Mouse (Mus musculus): ENCODE data around the gene Tnfsf10.
A peak's percentile ranks its signal among the peaks of the same experiment; 100 is the strongest.

The Tnfsf10 gene

DNA sequence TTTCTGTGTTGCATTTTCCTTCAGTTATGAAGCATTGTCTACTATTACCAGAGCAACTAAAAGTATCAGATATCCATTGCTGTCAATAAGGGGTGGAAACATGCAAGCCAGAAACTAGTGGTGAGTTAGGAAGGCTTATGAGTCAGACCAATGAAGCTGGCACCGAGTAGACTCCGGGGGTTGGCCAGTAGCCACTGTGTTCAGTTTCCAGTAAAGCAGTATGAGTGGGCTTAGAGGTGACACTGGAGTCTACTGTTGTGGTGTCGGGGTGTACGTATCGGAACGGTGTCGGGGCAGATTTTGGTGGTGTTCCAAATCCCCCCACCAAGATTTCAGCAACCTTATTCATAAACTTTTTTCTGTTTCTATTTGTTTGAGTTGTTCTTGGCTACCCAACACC is 5.9 kb upstream of the Tnfsf10 start:
- DNase-seq = no peak

DNA sequence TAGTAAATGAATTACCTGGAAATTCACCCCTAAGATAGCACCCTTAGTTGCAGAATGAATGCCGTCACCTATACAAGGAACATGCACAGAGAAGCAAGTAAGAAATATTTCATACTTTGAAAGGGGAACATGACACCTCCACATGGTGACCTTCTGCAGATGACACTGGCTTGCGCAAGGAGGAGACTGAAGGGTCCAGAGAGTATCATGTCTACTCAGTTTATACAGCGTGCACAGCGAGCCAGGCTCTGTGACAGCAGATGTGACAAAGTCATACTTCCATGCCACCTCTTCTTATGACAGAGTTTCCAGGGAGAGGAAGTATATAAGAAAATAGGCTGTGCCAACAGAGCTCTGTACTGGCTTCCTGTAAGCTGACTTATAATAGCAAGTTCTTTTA is 5.4 kb upstream of the Tnfsf10 start:
- DNase-seq = no peak

DNA sequence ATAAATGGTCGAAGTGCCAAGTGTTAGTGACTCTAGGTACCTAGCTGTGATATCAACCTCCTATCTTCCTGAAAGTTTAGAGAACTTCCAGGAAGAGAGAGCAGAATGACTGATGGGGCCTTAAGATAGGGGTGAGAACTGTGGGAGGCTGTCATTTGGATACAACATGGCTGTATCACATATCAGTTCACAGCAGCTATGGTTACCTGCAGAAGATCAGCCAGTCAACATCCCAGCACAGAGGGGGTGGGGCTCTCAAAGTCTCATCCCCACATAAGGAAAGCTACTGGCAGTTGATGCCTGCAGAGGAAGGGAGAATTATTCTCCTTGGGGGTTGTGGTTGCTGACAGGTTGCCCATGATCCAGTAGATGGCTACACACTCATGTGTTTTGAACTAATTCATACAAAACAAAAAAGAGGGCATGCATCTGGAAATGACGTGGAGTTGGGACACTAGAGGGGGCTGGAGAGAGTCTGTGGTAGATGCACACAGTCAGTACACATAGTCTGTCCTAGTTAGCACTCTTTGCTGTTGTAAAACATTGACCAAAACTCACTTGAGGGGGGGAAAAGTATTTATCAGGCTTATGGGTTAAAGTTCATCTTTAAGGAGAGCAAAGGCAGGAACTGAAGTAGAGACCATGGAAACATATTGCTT is 2.2 kb upstream of the Tnfsf10 start:
- no peak for DNase-seq

DNA sequence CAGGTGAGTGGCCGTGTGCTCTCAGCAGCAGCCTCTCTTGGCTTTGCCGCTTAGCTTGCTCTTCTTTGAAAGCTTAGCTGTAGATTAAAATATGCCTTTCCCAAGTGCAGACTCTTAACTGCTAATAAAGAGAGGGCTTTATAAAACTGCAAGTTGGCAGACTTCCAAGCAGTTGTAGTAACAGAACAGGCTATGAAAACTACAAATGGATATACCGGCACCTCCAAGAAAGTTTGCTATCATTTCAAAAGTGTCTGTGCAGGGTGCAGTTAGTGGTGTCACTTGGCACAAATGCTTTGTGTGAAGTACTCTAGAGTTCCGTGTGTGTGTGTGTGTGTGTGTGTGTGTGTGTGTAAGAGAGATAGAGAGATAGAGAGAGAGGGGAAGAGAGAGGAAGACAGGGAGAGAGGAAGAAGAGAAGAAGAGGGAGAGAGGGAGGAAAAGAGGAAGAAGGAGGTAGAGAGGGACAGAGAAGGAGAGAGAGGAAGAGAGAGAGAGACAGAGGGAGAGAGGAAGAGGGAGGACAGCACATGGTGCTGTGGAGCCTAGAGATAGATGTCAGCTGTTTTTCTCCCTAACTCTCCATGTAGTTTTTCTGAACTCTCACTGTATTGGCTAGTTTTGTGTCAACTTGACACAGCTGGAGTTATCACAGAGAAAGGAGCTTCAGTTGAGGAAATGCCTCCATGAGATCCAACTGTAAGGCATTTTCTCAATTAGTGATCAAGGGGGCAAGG is 628 bp downstream of the Tnfsf10 start:
- DNase-seq = no peak

DNA sequence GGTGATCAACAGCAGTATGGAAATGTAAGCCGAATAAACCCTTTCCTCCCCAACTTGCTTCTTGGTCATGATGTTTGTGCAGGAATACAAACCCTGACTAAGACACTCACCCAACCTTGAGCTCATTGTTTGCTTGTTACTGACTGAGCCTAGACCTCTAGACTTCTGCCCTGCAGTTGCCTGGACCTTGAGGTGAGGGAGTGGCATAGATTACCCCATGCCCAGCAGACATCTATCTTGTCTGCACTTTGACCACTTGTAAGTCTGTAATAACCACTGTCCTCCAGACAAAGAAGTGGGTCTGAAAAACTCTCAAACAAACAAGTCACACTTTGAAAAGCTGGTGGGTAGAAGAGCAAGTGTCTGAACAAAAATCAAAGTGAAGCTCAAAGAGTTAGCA is 2.8 kb downstream of the Tnfsf10 start:
- peak; percentile 56 for DNase-seq

DNA sequence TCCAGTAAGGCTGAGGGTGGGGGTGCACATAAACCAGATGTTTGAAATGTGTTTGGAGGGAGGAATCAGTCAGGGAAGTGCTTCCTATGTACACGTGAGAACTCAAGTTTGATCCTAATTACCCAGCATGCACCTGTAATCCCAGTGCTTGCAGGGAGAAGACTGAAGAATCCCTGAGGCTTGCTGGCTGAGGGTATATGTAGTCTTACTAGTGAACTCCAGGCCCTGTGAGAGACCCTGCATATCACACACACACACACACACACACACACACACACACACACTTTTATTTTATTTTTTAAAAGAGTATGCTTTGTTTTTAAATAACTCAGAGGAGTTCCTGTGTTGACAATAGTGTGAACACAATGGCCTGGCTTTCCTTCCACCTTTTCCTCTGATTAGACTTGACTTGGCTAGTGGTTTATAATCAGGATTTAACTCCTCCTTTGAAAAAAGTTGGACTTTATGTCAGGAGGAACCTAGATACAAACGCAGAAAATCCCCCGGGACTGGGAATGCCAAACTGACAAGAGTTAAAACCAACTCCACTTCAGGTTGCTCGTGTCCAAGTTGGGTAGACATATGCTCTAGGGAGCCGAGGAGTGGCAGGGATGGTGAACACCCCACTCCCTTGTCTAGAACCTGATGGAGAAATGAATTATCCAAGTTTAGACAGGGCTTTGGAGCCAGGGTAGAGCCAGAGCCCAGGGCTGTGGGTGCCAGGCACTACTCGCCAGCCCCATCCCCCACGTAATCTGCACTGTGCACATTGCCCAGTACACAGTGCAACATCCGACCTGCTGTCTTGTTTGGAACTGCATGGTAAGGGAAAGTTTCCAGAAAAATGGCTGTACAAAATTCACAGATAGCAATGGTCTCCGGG is 4.0 kb downstream of the Tnfsf10 start:
- DNase-seq = peak; percentile 73

DNA sequence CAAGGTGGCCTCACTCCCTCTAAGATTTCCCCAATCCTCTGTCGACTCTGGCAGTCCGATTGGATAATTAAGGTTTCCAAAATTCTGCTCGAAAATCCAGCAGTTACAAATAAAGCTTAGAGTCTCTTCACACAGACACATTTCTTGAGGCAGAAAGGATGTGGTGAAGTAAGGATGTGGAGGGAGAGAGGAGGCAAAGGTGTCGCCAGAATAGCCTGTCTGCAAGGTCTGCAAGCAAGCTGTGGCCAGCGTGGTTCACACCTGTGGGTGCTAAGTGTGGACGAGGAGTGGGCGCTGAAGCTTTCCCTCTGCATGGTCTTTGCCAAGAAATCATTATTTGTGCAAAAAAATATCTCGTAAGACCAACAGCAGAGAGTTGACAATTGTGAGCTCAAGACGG is 5.8 kb downstream of the Tnfsf10 start:
- no peak for DNase-seq

DNA sequence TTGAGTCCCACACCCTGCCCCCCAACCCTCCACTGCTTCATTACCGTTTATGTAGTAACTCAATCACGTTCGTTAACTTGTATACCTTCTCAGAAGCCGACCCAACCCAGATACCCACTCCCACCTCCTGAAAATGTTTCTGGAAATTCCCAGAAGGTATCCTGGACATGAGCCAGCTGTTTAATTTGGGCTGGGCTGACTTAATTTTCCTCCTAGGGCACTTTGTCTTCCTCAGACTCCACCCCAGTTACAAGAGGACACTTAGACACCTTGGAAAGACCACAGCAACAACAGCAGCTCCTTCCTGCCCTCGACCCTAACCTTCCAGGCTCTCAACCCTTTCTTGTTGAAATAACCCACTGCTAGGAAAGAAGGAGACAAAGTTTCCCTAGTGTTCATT is 6.7 kb downstream of the Tnfsf10 start:
- DNase-seq = peak; percentile 63

DNA sequence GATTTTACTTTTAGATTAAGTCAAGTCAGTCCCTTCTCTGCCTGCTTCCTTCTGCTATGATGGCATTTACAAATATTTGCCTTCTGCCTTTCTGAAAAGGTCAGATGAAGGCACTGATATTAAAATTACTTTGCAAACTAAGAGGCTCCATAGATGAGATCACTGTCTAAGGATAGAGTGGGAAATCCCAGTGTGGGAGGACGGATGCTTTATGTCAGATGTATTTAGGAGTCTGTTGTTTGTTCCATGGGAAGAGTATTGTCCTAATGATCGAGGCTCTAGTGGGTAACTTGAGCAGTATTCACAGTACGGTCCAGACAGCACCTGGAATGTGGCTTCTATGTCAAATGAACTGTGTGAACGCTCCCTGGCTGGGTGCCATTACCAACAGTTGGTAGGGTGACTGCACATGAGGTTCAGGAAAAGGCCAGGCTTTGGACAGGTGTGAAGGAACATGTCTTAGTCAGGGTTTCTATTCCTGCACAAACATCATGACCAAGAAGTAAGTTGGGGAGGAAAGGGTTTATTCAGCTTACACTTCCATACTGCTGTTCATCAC is 9.9 kb downstream of the Tnfsf10 start:
- peak; percentile 76 for DNase-seq

DNA sequence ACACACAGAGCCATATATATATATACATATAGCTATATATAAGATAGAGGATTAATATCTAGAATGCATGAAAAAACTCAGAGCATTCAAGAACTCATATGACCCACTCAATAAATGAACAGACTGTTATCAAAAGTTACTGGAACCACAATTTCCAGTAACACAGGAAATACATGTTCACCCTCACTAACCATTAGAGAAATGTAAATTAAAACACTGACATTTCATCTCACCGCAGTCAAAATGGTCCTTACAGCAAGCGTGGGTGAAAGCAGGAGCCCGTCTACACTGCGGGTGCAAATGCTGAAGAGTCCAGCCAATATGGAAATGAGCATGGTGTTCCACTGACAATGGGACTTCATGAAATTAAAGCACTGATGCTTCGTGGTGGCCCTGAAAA is 13.9 kb downstream of the Tnfsf10 start:
- DNase-seq = no peak

DNA sequence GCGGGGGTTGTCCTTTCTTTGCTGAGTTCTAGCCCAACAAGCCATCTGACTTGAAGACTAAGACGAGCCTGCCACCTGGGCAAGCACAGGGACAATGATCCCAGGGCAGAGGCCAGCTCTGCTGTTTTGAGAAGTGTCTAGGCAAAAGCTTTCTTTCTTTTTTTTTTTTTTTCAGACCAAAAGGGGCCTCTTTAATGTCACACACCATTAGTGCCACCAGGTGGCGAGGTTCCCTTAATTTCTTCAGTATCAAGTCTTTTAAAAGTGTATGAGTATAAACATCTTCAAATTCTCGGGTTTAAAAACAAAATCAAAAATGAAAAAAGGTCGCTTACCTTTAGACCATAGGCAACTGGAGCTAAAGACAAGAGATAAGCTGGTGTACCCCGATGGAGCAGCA is 21.6 kb downstream of the Tnfsf10 start:
- peak; percentile 44 for DNase-seq

DNA sequence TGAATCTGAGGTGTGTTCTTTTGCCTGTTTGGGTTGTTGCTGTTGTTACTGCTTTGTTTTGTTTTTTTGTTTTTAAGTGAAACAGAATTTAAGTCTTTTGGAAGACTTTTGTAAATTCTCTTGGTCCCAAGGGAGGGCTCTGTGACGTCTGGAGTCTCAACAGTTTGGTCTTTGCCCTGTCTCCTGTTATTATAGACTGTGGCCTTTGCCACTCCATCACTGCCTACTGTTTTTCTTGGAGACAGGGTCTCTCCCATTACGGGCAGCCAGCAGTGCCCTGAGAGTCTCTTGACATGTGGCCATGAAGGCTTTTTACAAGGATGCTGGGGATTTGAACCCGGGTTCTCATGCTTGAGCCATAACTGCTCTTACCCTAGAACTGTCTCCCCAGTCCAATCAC is 22.1 kb downstream of the Tnfsf10 start:
- DNase-seq = no peak

DNA sequence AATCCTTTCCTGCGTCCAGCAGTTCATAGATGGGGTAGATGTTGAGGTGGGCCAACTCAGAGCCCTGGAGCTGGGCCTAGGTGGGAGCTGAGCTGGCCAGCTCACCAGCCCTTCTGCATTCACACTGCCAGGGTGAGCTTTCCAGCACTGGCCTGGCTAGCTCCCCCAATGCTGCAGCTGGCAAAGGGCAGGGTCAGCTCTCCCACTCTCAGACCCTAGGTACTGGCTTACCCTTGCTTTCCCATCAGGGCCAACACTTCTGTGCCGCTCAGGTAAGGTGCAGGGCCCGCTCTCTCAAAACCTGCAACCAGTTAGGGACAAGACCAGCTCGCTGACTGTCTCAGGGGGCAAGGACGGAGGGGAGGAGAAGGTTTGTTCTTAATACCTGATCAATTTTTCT is 23.9 kb downstream of the Tnfsf10 start:
- DNase-seq = no peak

DNA sequence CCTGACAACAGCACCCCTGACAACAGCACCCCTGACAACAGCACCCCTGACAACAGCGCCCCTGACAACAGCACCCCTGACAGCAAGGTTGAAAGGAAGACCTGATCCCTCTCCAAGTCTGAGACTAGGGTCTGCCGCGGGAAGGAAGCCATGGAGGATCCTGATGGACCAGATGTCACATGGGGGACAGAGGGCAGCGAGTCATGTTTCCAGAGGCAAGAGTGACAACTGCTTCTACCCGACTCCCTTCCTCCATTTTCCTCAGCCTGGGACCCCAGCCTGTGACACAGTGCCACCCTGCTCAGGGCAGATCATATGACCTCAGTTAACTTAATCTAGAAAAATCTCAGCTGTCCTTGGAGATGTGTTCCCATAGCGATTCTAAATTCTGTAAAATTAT is 25.6 kb downstream of the Tnfsf10 start:
- no peak for DNase-seq

DNA sequence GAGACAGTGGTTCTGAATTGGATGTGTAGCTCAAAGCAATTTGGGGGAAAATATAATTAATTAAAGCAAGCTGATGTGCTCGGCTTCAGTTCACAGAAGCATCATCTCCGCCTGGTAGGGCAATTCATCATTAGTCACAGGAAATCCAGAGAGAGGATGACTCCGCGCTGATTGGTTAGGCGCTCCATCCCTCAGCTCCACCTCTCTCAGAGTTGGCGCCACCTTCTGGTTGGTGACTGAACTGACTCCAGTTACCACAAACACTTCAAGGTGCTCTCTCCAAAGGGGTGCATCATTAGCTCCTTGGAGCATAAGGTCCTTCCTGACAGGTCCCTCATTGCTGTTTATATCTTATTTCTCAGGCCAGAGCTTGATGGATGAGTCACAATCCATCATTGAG is 28.7 kb downstream of the Tnfsf10 start:
- DNase-seq = peak; percentile 51

DNA sequence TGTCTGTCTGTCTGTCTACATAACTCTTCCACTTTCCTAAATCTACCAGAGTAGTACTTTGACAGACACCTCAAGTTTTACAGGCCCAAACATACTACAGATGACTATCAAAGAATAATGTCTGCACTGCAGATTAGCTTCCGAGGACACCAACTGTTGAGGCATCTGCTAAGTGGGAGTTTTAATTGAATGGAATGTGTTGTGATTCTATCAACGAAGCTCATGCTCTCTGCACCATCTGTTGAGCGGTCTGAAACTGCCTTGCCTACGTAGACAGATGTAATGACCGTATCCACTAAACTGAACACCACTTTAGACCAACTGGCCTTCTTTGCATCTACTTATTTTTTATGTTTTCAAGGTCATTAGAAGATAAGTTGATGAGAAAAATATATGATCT is 31.6 kb downstream of the Tnfsf10 start:
- no peak for DNase-seq

DNA sequence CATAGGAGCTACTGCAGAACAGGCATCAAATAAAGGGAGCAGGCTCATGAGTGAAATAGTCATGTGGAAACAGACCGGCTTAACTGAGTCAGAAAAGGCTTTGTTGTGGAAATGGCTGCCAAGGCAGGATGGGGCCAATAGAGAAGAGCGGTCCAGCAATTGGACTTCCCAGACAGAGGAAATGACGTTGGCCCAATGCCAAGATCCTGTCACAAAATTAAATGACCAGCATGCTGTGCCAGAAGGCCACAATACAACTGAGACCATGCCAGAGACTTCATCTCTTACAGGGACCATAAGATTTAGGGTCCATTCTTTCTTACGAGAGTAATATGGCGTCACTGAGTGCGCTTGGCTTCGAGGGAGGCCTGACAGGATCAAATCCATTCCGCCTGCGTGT is 34.3 kb downstream of the Tnfsf10 start:
- peak; percentile 65 for DNase-seq

DNA sequence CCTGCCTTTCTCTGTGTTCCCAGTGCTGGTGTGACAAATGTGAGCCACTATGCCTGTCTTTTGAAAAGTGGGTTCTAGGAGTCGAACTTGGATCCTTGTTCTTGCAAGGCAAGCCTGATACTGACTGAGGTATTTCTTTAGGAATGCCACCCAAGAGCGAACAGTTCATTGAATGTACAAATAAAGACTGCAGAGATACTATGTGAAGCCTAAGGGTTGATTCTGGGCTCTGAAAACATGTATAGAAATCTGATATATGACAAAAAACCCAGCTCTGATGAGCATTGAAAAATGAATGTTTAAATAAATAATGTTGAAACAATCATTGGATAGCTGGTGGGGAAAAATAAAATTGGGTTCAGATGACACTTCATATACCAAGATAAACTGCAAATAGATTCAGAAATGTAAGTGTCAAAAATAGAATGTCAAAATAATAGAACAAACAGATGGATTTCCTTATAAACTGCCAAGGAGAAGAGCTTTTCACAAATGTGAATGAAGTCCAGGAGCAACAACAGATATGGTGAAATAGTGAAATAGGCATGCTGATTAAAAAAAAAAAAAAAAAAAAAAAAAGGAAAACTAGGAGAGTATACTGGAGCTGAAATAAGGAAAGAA is 42.4 kb downstream of the Tnfsf10 start:
- DNase-seq = no peak

DNA sequence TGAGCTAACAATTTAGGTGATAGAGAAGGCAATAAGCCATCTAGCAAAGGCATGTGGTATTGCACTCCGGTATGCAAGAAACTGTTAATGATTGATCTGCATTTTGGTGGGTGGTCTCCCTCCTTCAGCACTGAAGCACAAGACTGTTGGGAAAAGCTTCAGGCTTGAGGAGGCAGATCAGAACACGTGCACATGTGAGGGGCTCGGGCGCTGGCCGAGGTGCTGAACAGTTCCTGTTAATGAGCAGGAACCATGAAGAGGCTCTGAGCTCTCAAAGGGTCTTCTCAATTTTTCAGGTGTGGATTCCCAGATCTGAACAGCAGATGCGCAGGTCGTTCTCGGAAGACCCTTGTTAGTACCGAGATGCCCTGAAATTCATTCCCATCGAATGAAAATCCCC is 53.3 kb downstream of the Tnfsf10 start:
- no peak for DNase-seq

DNA sequence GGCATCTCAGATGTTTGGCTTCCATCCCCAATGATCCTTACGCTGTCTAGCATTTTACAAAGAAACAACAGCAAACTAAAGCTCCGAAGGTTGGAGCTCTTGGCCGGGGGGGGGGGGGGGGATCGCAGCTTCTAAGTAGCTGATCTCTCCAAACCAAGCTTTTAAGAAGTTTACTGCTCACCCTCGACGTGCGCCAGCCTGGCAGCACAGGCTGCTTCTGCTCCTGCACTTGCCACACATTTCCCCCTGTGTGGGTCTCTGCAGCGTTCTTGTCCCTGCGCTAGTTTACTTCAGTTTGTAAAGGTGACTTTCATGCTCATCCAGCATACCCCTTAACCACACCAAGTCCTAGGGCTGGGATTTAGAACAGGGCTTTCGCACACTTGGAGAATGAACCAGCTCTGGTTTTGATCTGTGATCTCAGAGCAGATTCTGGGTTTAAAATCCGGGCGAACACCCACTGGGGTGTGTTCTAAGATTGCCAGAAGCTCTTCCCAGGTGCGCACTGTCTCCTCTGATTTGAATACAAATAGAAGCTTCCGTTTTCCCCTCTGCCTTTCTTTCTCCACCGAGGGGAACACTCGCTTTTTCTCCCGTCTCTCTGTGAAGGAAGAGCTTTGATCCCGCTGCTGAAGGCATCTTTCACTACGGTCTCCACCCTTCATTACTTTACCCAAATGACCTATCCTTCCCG is 53.9 kb downstream of the Tnfsf10 start:
- DNase-seq = no peak

DNA sequence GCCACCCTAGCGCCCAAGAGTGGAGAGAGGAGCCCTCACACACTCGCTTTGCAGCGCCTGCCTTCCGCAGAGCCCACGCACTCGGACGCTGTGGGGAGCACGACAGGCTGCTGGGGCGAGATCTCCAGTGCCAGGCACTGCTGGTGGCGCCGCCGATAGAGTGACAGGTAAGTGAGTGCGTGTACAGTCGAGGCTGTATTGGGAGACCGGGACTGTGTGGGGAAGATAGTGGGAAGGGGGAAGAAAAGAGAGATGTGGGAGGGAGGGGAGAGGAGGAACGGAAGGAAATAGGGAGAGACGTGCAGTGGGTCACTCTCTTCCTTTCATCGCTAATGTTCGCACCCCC is 54.4 kb downstream of the Tnfsf10 start, which contains the start of gene Ghsr:
Gene Ghsr (plus strand): TSS at position 76 of the 346 bp plus-strand sequence.
- no peak for DNase-seq

Measured in kidney, adult 11 months (tissue).